Mouse (Mus musculus): ENCODE measurements around the gene Dpf3. TPM values are rescaled to one million over a fixed set of nuclear protein-coding genes. Genes with fewer than 3 reads are reported as not detected.
A peak's percentile ranks its signal among the peaks of the same experiment; 100 is the strongest.

Dpf3 gene
- polyA plus RNA-seq (2015; fragmentation: Nextera tagmentation; extraction: Ambion mirVana), result 1.4 TPM in 2 replicates

- WGBS, result under 1% methylated on average over 31 of the region's 31 CpGs
- H3K36me3 ChIP-seq (ENCODE audit: insufficient read depth, low read length), result no peaks in the 10 kb centered on the region
- peak within 1 kb of the TSS; percentile 8 for H3K9ac ChIP-seq (replicated peaks; ENCODE audit: low read depth)
- H3K27me3 ChIP-seq (replicated peaks; ENCODE audit: insufficient read depth, low read length), result peaks cover 10% of the 10 kb centered on the region; the same call in 1 of the 2 replicates
- peaks cover 9% of the 10 kb centered on the region for H3K4me1 ChIP-seq (ENCODE audit: insufficient read depth, low read depth, low read length)
- H3K9me3 ChIP-seq (ENCODE audit: low read length), result no peaks in the 10 kb centered on the region
- H3K27ac ChIP-seq (ENCODE audit: low read length), result peak within 1 kb of the TSS; percentile 38; the same call in 1 of the 2 replicates
- peak within 1 kb of the TSS; percentile 71 for H3K4me3 ChIP-seq (ENCODE audit: low read depth, low read length)
- peak within 1 kb of the TSS; percentile 100 for H3K4me2 ChIP-seq (replicated peaks; ENCODE audit: low read depth, low read length)
- TF ChIP-seq CTCF (IDR thresholded peaks at IDR 0.05), result no peak
- no peak for TF ChIP-seq EP300 (IDR thresholded peaks at IDR 0.05)
- ATAC-seq (peak; percentile 99), DNase-seq (ENCODE audit: low spot score) (peak; percentile 98)
These were observed at the start of gene Dpf3 for GRCm38 (mm10) chr12:83487476-83487991. Dpf3 (minus strand) TSS chr12:83487716.

- ATAC-seq (no peak), DNase-seq (ENCODE audit: low spot score) (no peak)
- Histone ChIP-seq H3K9me3 (ENCODE audit: low read length) (no peaks in the 10 kb centered on the region), H3K4me1 (ENCODE audit: insufficient read depth, low read depth, low read length) (no peaks in the 10 kb centered on the region), H3K27ac (ENCODE audit: low read length) (no peak overlapping the region), H3K9ac (replicated peaks; ENCODE audit: low read depth) (no peak overlapping the region), H3K27me3 (replicated peaks; ENCODE audit: insufficient read depth, low read length) (no peaks in the 10 kb centered on the region), H3K36me3 (ENCODE audit: insufficient read depth, low read length) (0 out of 2 replicates have a peak, but pooled peaks cover 8% of the 10 kb centered on the region), H3K4me3 (ENCODE audit: low read depth, low read length) (no peak overlapping the region), H3K4me2 (replicated peaks; ENCODE audit: low read depth, low read length) (no peak overlapping the region)
- TF ChIP-seq CTCF (IDR thresholded peaks at IDR 0.05) (no peak), EP300 (IDR thresholded peaks at IDR 0.05) (no peak)
- 64% methylated on average over 9 of the region's 9 CpGs for WGBS
These were observed 48.5 kb upstream of the Dpf3 start for GRCm38 (mm10) chr12:83536039-83536438.

- no peak overlapping the region for H3K4me3 ChIP-seq (ENCODE audit: low read depth, low read length)
- no peaks in the 10 kb centered on the region for H3K4me1 ChIP-seq (ENCODE audit: insufficient read depth, low read depth, low read length)
- H3K9me3 ChIP-seq (ENCODE audit: low read length), result no peaks in the 10 kb centered on the region
- TF ChIP-seq EP300 (IDR thresholded peaks at IDR 0.05) (no peak), CTCF (IDR thresholded peaks at IDR 0.05) (no peak)
- H3K27ac ChIP-seq (ENCODE audit: low read length), result no peak overlapping the region
- no peaks in the 10 kb centered on the region for H3K27me3 ChIP-seq (replicated peaks; ENCODE audit: insufficient read depth, low read length)
- H3K36me3 ChIP-seq (ENCODE audit: insufficient read depth, low read length), result 0 out of 2 replicates have a peak, but pooled peaks cover 8% of the 10 kb centered on the region
- H3K9ac ChIP-seq (replicated peaks; ENCODE audit: low read depth), result no peak overlapping the region
- no peak for DNase-seq (ENCODE audit: low spot score)
- 86% methylated on average over 11 of the region's 11 CpGs for WGBS
- H3K4me2 ChIP-seq (replicated peaks; ENCODE audit: low read depth, low read length), result no peak overlapping the region
- ATAC-seq, result no peak
These were observed 47.9 kb upstream of the Dpf3 start for GRCm38 (mm10) chr12:83535428-83535827.

- no peak overlapping the region for H3K4me3 ChIP-seq (ENCODE audit: low read depth, low read length)
- H3K36me3 ChIP-seq (ENCODE audit: insufficient read depth, low read length), result 0 out of 2 replicates have a peak, but pooled peaks cover 8% of the 10 kb centered on the region
- WGBS, result 74% methylated on average over 3 of the region's 3 CpGs
- H3K27me3 ChIP-seq (replicated peaks; ENCODE audit: insufficient read depth, low read length), result no peaks in the 10 kb centered on the region
- H3K4me2 ChIP-seq (replicated peaks; ENCODE audit: low read depth, low read length), result no peak overlapping the region
- H3K9ac ChIP-seq (replicated peaks; ENCODE audit: low read depth), result no peak overlapping the region
- H3K4me1 ChIP-seq (ENCODE audit: insufficient read depth, low read depth, low read length), result no peaks in the 10 kb centered on the region
- DNase-seq (ENCODE audit: low spot score), result no peak
- TF ChIP-seq CTCF (IDR thresholded peaks at IDR 0.05) (no peak), EP300 (IDR thresholded peaks at IDR 0.05) (no peak)
- no peak for ATAC-seq
- no peaks in the 10 kb centered on the region for H3K9me3 ChIP-seq (ENCODE audit: low read length)
- H3K27ac ChIP-seq (ENCODE audit: low read length), result no peak overlapping the region
These were observed 46.7 kb upstream of the Dpf3 start for GRCm38 (mm10) chr12:83534190-83534589.

GRCm38 (mm10) chr12:83532966-83533365 is 45.5 kb upstream of the Dpf3 start:
- 0 out of 2 replicates have a peak, but pooled peaks cover 8% of the 10 kb centered on the region for H3K36me3 ChIP-seq (ENCODE audit: insufficient read depth, low read length)

GRCm38 (mm10) chr12:83531992-83532391 is 44.5 kb upstream of the Dpf3 start:
- Histone ChIP-seq H3K9me3 (ENCODE audit: low read length) (no peaks in the 10 kb centered on the region), H3K4me2 (replicated peaks; ENCODE audit: low read depth, low read length) (no peak overlapping the region), H3K9ac (replicated peaks; ENCODE audit: low read depth) (no peak overlapping the region), H3K4me1 (ENCODE audit: insufficient read depth, low read depth, low read length) (no peaks in the 10 kb centered on the region), H3K27ac (ENCODE audit: low read length) (no peak overlapping the region), H3K4me3 (ENCODE audit: low read depth, low read length) (no peak overlapping the region), H3K36me3 (ENCODE audit: insufficient read depth, low read length) (0 out of 2 replicates have a peak, but pooled peaks cover 8% of the 10 kb centered on the region), H3K27me3 (replicated peaks; ENCODE audit: insufficient read depth, low read length) (no peaks in the 10 kb centered on the region)
- 91% methylated on average over 6 of the region's 6 CpGs for WGBS
- ATAC-seq (no peak), DNase-seq (ENCODE audit: low spot score) (no peak)
- no peak for TF ChIP-seq CTCF (IDR thresholded peaks at IDR 0.05)
- TF ChIP-seq EP300 (IDR thresholded peaks at IDR 0.05), result no peak

More at GRCm38 (mm10) chr12:83532966-83533365, 45.5 kb upstream of the Dpf3 start:
- Histone ChIP-seq H3K27ac (ENCODE audit: low read length) (no peak overlapping the region), H3K4me3 (ENCODE audit: low read depth, low read length) (no peak overlapping the region), H3K9me3 (ENCODE audit: low read length) (no peaks in the 10 kb centered on the region), H3K27me3 (replicated peaks; ENCODE audit: insufficient read depth, low read length) (no peaks in the 10 kb centered on the region), H3K4me2 (replicated peaks; ENCODE audit: low read depth, low read length) (no peak overlapping the region), H3K9ac (replicated peaks; ENCODE audit: low read depth) (no peak overlapping the region), H3K4me1 (ENCODE audit: insufficient read depth, low read depth, low read length) (no peaks in the 10 kb centered on the region)
- ATAC-seq (0 out of 2 replicates have a peak, but pooled peaks have one; percentile 33), DNase-seq (ENCODE audit: low spot score) (peak; percentile 22)
- no peak for TF ChIP-seq EP300 (IDR thresholded peaks at IDR 0.05)
- TF ChIP-seq CTCF (IDR thresholded peaks at IDR 0.05), result no peak
- WGBS, result 75% methylated on average over 3 of the region's 3 CpGs
